Mouse (Mus musculus): ENCODE results near the gene Trim67.
A peak's percentile ranks its signal among the peaks of the same experiment; 100 is the strongest.

Trim67 gene

DNA sequence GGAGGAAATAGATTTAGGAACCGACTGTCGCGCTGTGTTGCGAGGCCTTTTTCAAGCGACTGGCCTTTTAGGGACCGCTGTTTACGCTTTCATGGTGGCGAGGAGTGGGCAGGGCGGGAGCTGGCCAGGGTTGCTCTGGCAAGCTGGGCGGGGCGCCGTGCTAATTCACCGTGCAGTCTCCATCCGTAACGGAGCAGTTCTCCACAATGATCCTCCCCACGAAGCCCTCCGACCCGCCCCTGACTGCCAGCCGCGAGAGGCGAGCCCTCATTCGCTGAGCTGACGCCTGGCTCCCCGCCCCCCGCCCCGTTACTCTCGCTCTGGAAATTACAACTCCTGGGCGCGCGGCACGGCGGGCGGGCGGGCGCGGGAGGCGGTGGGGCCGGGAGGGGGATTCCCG is at the start of gene Trim67:
TSS of gene Trim67 (plus strand) at position 385 of the 400 bp plus-strand sequence.
- peak; percentile 91 for DNase-seq

DNA sequence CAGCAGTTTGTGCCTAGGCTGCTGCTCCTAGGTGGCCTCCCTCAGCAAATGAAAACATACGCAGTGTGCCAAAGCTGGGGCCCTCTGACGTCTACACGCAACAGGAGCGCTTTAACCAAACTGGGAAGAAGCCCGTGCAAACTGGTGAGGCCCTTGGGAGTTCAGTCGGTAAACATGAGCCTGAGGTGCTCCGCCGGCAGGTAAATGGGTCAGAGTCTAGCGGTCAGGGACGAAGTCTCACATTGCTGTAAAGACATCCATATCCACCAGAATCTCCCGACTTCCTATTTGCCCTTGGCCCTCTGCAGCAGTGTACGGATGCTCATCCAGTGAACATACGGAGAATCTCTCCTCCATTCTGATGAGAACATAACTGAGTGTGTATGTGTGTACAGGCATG is 46.2 kb upstream of the Trim67 start:
- no peak for DNase-seq

DNA sequence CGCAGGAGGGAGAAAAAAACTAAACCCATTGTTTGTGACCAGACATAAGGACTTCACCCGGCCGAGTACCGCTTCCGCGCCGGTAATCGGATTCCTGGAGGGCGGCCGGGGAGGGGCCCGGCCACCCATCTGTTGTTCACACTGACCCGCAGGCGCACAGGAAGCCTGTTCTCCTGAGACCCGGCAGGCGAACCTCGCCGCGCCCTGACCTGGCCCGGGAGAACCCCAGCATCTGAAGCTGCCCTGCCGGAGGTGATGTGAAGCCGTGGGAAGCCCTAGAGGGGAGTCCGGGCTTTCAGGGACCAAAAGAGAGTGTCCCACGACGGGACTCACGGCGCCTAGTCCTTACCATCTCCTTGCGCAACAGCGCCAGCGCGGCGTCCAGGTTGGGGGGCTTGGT is 41.7 kb upstream of the Trim67 start:
- DNase-seq: peak; percentile 50

DNA sequence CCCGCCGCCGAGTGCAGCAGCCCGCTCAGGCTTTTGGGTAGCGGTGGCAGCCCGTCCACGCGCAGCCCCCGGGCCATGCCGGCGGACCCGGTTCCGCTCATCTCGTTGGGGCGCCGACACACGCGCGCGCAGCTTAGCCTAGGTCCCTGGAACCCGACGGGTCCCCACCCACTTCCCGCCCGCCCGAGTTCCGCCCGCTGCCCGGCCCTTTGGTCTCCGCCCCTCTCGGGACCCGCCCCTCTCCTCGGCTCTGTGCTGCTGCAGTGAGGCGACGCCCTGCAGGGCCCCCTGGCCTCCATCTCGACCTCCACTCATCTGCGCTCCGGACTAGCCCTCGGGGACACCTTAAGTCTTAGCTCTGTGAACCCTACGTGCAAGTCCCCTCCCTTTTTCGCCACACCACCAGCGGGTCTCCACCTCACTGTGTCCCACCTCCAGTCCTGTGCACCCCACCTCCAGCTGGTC is 41.2 kb upstream of the Trim67 start, which contains the start of gene Fam89a:
TSS of gene Fam89a (minus strand) at position 124 of the 465 bp plus-strand sequence.
- DNase-seq: peak; percentile 78

DNA sequence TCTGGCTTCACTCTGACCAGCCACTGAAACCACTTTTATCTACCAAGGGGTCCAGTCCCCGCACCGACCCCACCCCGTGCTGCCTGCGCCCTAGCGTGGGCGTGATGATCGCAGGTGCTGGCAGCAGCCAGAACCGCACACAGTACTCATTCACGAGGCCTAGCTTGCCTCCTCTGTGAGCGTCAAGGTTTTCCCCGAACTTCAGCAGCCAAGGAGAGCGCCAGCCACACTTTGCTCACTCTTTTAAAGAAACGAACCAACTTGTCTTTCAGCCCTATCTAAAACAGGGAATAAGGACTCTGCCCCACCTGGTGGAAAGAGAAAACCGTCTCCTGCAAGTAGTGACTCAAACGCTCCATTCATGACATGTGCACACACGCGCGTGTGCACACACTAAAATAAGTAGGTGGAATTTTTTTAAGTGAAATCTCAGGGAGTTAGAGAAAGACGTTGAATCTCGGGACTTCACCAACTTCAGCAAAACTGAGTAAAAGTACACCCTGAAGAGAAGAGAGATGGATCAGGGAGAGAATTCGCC is 40.5 kb upstream of the Trim67 start:
- DNase-seq: no peak

DNA sequence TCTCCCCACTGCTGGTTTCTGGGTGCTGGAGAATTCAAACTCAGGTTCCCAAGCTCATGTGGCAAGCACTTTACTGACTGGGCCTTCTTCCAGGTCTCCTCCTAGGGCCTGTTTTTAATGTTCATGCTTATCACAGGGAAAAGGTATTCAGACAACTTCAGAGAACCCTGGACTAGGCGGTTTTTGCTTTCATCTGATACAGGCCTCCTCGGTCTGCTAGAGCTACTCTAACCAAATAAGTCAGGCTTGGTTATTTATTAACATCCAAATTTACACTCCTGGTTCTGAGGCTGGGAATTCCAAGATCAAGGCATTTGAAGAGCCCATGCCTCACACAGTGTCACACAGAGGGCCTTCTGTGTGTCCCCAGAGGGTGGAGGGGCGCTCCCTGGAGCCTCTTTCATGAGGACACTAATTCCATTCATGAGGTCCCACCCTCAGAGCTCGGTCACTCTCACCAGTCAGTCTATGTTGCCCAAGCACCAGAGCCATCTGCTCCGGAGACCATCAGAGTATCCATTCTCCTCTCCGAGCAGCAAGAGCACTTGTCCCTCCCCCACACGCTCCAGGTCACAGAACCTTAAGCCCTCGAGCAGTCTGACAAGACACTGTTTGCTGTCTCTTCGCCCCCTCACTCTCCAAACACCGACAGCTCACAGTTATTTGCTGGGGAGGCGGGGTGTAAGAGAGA is 38.6 kb upstream of the Trim67 start:
- peak; percentile 41 for DNase-seq

DNA sequence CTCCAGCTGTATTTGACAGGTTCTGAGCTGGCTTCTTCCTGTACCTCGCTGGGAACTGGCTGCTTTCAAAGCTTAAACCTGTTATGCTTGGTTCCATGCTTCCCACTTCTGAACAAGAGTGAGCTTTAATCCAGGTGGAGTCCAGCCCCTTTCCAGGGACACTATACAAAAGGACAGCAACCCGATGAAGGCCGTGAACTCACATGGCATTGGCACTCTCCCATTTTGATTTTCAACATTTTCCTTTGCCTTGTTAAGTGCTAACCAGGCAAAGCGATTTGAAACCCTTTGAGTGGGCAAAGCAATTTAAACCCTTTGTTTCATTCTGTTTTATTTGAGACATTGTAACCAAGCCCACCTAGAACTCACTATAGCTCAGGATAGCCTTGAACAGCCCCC is 38.1 kb upstream of the Trim67 start:
- DNase-seq: no peak

DNA sequence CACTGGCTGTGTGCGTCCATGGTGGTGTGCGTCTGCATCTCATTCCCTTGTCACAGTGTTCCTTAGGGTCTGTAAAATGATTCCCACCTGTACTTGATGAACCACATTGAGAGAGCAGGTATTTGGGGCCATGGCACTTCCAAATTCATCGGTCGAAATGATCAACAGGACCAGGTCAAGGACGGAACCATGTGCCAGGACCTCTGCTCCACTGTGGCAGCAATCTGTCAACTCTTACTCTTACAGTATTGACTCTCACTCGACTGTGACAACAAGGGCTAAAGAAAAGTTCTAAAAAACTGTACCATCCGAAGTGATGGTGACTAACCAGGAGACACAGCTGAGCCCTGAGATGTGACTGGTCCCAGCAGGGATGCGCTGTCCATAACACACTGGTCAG is 37.4 kb upstream of the Trim67 start:
- DNase-seq: no peak

DNA sequence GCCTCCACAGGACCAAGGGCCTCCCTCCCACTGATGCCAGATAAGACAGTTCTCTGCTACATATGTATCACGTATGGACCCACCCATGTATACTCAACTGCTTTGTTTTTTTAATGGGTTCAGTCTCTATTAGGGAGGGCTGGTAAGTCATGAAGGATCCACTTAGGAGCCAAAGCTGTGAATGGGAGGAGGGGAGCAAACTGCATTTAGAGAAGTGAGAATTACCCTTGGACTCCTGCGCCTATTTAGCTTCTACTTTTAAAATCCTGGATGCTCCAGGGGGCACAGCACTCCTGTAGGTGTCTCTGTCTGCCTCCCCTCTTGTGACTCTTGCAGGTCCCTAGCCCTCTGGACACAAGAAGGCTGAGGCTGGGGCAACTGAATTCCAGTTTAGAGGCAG is 36.7 kb upstream of the Trim67 start:
- no peak for DNase-seq

DNA sequence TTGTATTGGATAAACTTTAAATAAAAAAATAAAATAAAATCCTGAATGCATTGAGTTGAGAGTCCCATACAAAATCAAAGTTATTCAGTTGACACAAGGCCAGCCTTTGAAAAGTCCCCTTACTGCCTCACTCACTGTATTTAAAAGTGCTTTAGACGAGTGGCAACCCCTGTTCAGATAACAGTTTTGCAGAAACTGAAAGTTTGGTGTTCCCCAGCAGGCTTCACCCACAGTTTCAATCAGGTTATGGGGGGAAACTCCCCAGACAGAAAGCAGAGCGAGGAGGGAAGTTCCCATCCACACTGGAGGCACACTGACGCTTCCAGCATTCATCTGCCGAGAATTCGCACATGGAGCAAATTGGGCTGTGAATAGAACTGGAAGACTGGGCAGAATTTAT is 36.3 kb upstream of the Trim67 start:
- DNase-seq: no peak

DNA sequence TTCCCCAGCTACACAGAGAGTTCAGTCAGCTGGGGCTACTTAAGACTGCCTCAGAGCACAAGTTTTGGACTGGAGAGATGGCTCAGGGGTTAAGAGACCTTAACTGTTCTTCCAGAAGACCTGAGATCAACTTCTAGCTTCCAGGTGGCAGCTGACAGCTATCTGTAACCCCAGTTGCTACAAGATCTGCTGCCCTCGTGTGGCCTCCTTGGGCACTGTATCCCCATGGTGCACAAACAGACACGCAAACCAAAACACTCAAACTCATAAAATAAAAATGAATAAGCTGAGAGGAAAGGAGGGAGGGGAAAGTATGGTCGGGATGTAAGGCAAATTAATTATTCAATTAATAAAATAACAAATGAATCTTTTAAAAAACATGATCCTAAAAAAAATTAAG is 34.3 kb upstream of the Trim67 start:
- DNase-seq: peak; percentile 39

DNA sequence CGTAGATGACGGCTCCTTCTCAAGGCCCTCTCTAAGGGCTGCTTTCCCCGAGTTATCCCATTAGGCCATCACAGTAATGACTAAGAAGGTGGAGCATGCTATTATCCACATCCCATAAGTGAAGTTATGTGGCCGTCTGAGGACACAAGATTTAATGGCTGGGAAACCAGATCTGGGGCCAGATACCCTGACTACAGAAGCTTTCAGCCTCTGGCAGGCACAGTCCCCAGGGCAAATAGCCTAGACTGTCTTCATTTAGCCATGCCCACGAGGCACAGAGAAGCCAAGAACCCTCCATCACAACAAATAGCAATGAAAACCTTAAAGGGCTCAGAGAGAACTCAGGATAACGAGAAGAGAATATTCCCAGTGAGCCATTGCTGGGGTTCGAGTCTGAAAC is 29.8 kb upstream of the Trim67 start:
- DNase-seq: no peak

DNA sequence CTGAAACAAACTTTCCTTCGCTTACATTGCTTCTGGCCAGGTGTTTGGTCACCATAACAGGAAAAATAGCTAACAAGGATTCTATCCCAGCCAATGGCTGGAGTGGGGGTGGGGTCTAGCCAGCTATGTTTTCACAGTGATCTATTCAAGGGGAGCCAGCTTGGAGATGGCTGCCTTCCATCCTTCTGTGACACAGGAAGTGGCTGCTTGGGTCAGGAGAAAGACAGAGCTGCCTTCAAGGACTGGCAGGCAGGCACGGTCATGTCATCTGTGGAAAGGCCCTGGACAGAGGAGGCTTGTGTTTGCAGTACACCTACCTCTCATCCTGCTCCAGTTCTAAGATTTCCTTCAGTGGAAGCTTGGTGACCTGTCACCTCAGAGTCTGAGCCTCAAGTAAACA is 20.5 kb upstream of the Trim67 start:
- no peak for DNase-seq

DNA sequence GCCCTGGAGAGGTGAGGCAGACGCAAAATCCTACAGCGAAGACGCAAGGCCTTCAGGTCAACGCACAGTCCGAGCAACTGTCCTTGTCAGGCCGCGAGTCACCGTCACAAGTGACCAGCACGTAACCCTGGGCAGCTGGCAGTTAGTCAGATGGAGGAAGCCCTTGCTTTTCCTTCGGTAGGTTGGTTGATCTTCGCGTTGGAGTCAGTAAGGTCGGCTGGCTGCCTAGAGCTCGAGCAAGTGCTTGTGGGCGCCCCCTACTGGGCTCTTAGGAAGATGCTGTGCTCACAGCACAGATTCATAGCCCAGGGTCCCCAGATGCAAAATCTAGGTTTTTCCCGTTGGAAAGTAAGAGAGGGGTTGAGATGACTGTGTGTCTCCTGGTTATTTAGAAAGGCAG is 17.2 kb upstream of the Trim67 start:
- peak; percentile 88 for DNase-seq

DNA sequence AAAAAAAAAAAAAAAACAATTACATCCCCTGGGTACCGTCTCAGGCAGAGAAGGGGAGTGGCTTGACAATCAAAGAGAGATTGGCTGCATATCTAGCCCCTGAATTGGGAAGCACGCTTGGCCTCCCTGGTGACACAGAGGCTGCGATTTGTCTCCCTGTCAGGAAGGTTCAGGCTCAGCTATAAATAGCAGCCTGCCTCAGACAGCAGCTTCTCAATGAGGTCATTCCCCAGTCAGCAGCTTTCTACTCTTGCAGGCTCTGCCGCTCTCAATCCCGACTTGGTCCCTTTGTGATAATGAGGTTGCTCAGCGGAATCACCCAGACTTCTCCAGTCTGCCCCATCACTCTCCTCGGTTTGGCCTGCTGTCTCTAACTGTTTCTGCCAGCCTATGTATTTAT is 12.7 kb upstream of the Trim67 start:
- DNase-seq: peak; percentile 75

DNA sequence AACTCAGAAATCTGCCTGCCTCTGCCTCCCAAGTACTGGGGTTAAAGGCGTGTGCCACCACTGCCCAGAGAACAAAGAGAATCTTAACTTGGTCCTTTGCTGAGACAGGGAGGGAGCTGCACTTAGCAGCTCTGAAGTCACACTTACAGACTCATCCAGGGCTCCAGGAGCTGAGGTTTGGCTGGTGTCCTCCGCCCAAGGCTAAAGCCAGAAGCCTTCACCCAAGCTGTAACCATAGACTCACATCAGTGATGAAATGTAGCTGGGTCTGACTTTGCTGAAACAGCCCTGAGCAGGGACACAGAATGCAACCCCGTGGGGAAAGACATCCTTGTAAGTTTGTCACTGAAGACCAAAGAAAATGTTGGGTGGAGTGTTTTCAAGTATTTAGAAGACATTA is 10.5 kb upstream of the Trim67 start:
- DNase-seq: no peak

DNA sequence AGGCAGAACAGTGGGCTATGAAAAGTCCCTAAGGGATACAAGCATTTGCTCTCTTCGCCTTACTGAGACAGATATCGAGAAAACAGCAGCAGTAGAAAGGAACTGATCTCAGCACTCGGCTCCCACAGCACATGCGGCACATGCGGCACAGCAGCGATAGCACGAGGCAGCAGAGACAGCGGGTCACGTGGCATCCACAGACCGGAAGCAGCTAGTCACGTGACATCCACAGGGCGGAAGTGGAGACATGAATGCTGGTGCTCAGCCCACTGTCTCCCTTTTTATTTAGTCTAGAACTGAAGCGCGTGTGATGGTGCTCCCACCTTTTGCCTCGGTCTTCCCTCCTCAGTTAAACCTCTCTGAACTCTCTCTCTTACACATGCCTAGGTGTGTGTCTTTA is 9.7 kb upstream of the Trim67 start:
- no peak for DNase-seq

DNA sequence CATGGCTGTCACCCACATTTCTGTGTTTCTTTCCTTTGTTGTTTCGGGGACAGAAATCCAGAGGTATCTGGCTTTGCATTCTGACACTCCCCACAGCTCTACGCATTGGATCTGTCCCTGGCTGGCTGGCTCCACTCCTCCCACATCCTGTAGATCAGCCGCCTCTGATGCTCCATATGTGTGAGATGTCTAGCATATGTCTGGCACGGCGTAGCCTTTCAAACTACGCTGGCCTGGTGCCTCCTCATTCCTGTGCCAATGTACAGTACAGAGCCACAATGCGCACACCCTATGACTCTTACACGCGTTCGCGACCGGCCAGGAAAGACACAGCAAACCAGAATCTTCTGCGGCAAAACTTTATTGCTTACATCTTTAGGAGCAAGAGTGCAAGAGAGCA is 8.3 kb upstream of the Trim67 start:
- no peak for DNase-seq

DNA sequence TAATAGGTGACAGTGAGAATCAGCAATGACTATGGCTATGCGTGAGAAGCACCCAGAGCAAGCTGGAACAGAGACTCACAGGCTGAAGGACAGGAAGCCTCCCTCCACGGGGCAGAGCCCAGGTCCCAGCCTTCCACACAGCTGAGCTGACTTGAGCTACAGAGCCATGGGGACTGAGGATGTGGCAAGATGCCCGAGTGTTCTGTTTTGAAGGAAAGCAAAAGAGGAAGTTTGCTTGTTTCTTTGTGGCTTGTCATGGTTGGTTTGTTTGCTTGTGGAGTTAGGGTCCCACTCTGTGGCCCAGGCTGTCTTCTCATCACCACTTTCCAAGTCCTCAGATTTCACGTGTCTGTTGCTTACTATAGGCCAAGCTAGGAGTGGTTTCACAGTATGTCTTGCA is 2.2 kb upstream of the Trim67 start:
- DNase-seq: no peak

DNA sequence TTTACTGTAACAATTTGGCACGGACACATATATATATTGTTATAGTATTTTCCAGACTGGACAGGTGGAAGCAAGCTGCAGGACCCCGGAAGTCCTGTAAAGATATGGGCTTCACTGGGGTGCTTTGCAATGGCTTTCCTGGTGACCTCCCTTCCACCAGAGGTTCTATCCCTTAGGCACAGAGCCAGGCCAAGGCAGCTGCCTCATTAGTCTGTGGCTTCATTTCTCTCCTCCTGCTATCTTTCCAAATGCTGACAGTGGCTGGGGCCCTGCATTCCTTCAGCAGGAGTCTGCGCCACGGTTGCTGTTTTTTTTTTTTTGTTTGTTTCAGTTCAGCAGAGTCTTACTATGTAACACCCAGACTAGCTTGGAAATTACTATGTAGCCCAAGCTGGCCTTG is 1.1 kb upstream of the Trim67 start:
- no peak for DNase-seq

DNA sequence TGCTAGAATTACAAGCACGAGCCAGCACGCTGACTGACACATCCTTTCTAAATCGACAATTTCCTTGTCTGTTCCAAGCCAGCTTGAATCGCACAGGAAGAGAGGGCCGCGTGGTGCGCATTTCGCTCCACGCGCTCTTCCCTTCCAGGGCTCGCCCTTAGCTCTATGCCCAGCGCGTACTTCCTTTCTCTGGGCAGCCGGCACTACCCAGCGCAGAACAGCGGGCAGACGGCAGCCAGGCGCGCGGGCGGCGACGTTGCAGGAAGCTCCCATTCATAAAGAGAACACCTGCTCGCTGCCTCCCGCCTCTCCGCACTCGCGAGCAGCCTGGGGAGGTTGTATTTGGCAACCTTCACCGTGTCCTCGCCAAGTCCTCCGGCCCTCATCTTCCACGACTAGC is 706 bp upstream of the Trim67 start:
- DNase-seq: peak; percentile 57

DNA sequence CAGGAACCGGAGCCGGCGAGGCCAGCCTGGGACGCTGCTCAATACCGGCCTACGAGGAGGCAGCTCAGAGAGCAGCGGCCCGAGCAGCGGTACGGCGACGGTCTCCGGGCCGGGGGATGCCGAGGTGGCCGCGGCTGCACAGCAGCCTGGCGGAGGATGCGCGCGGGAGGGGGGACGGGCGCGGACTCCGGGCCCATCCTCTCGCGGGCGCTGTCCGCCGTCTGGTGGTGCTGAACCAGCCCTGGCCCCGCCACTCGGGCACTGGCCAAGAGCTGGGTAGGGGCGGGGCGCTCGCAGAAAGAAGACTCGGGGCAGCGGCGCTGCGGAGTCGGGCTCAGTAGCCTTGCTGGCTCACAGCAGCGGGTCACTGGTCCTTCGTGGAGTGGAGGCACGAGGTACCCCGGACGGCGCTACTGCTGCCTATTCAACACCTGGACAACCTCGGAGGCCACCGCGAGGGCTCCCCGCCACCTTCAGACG is 320 bp downstream of the Trim67 start:
- DNase-seq: peak; percentile 92

DNA sequence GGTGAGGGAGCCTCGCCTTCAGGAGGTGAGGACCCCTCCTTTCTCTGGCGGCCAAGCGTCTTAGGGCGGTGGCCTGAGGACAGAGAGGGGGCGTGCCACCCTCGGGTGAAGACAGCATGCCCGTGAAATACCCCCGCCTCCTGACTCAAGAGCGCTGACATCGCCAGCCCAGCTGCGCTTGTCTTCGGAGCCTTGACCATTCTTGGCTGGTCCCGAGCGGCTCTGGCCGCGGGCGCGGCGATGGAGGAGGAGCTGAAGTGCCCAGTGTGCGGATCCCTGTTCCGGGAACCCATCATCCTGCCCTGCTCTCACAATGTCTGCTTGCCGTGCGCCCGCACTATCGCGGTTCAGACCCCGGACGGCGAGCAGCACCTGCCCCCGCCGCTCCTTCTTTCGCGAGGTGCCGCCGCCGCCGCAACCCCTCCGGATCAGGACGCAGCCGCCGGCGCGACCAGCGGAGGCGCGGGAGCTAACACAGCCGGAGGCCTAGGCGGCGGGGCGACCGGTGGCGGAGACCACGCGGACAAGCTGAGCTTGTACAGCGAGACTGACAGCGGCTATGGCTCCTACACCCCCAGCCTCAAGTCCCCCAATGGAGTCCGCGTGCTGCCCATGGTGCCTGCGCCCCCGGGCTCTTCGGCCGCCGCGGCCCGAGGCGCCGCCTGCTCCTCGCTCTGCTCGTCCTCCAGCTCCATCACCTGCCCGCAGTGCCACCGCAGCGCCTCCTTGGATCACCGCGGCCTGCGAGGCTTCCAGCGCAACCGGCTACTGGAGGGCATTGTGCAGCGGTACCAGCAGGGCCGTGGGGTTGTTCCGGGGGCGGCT is 981 bp downstream of the Trim67 start:
- DNase-seq: peak; percentile 38

DNA sequence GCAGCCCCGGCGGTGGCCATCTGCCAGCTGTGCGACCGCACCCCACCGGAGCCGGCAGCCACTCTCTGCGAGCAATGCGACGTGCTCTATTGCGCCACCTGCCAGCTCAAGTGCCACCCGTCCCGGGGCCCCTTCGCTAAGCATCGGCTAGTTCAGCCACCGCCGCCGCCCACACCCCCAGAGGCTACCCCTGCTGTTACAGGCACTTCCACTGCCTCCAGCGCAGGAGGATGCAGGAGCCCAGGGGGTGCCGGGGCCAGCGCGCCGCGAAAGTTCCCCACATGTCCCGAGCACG is 1.5 kb downstream of the Trim67 start:
- peak; percentile 82 for DNase-seq

All from embryo, embryonic 11 days (tissue).